Mouse (Mus musculus): ENCODE measurements around the gene Slc51a.

DNA sequence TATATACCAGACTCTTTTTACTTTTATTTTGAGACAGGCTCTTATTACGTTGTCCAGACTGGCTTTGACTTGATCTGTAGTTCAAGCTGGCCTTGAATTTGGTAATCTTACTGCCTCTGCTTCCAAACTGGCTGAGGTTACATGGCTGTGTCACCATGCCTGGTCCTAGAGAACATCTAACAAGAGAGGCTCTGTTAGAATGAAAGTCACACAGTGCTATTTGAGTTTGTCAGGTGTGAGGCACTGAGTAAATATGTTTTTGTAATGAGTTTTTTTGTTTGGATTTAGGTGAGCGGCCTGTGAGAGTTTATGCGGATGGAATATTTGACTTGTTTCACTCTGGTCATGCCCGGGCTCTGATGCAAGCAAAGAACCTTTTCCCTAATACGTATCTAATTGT, 26.0 kb downstream of the Slc51a start:
- no peak for TF ChIP-seq CTCF (IDR thresholded peaks at IDR 0.05; ENCODE audit: low read depth)
- TF ChIP-seq EP300 (IDR thresholded peaks at IDR 0.05; ENCODE audit: low read depth): no peak
